Mouse (Mus musculus): ENCODE measurements around the gene Cog7. TPM values are rescaled to one million over a fixed set of nuclear protein-coding genes. Genes with fewer than 3 reads are reported as not detected.

The Cog7 gene
- polyA plus RNA-seq, 1 experiment from 2014 or later = 28.3 TPM

- Histone ChIP-seq H3K36me3 (ENCODE audit: control insufficient read depth, insufficient read depth, low read length) (no peaks in the 10 kb centered on the region), H3K9me3 (ENCODE audit: control insufficient read depth, low read length) (no peaks in the 10 kb centered on the region), H3K27me3 (ENCODE audit: control insufficient read depth, insufficient read depth, low read length) (no peaks in the 10 kb centered on the region), H3K4me3 (ENCODE audit: low read length) (no peak overlapping the region), H3K9ac (ENCODE audit: low read depth, low read length) (no peak overlapping the region), H3K4me1 (ENCODE audit: control insufficient read depth, insufficient read depth, low read length) (no peaks in the 10 kb centered on the region), H3K4me2 (replicated peaks; ENCODE audit: low read depth, low read length) (no peak overlapping the region), H3K27ac (ENCODE audit: low read depth, low read length) (no peak overlapping the region)
- WGBS = 78% methylated on average over 11 of the region's 11 CpGs
- no peak for ATAC-seq (ENCODE audit: low FRiP score, low TSS enrichment)
These were observed 124.2 kb downstream of the Cog7 start for GRCm38 (mm10) chr7:121857177-121857884.

- no peak overlapping the region for H3K4me2 ChIP-seq (replicated peaks; ENCODE audit: low read depth, low read length)
- WGBS = 82% methylated on average over 8 of the region's 9 CpGs
- H3K9me3 ChIP-seq (ENCODE audit: control insufficient read depth, low read length) = no peaks in the 10 kb centered on the region
- H3K27ac ChIP-seq (ENCODE audit: low read depth, low read length) = no peak overlapping the region
- H3K4me1 ChIP-seq (ENCODE audit: control insufficient read depth, insufficient read depth, low read length) = no peaks in the 10 kb centered on the region
- no peak overlapping the region for H3K9ac ChIP-seq (ENCODE audit: low read depth, low read length)
- no peak overlapping the region for H3K4me3 ChIP-seq (ENCODE audit: low read length)
- no peaks in the 10 kb centered on the region for H3K27me3 ChIP-seq (ENCODE audit: control insufficient read depth, insufficient read depth, low read length)
- no peaks in the 10 kb centered on the region for H3K36me3 ChIP-seq (ENCODE audit: control insufficient read depth, insufficient read depth, low read length)
- ATAC-seq (ENCODE audit: low FRiP score, low TSS enrichment) = peak; percentile 39; the same call in 1 of the 2 replicates
These were observed 132.9 kb downstream of the Cog7 start for GRCm38 (mm10) chr7:121848537-121849168.

- Histone ChIP-seq H3K9ac (ENCODE audit: low read depth, low read length) (no peak overlapping the region), H3K9me3 (ENCODE audit: control insufficient read depth, low read length) (no peaks in the 10 kb centered on the region), H3K4me1 (ENCODE audit: control insufficient read depth, insufficient read depth, low read length) (no peaks in the 10 kb centered on the region), H3K27me3 (ENCODE audit: control insufficient read depth, insufficient read depth, low read length) (no peaks in the 10 kb centered on the region), H3K27ac (ENCODE audit: low read depth, low read length) (no peak overlapping the region), H3K4me2 (replicated peaks; ENCODE audit: low read depth, low read length) (no peak overlapping the region), H3K36me3 (ENCODE audit: control insufficient read depth, insufficient read depth, low read length) (no peaks in the 10 kb centered on the region), H3K4me3 (ENCODE audit: low read length) (no peak overlapping the region)
- 79% methylated on average over 6 of the region's 6 CpGs for WGBS
- no peak for ATAC-seq (ENCODE audit: low FRiP score, low TSS enrichment)
These were observed 135.5 kb downstream of the Cog7 start for GRCm38 (mm10) chr7:121845964-121846363.

DNA sequence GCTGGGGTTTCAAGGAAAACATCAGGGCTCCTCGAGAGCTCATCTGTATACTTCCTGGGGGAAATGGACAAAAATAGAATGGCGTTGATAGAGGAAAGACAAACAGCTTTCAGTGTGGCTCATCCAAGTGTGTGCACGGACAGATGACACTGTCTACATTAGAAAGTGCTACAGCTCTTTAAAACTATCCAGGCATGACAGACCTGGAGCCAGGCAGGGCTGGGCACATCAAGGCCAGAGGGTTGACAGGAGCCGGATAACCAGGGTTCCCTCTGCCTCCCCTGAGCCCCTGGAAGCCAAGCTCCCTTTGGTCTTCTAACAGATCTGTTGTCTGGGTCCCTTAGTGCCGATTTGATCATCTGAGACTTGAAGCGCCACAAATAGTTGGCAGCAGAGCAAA, 139.3 kb downstream of the Cog7 start:
- Histone ChIP-seq H3K9ac (ENCODE audit: low read depth, low read length) (no peak overlapping the region), H3K4me2 (replicated peaks; ENCODE audit: low read depth, low read length) (no peak overlapping the region), H3K4me1 (ENCODE audit: control insufficient read depth, insufficient read depth, low read length) (no peaks in the 10 kb centered on the region), H3K36me3 (ENCODE audit: control insufficient read depth, insufficient read depth, low read length) (no peaks in the 10 kb centered on the region), H3K27me3 (ENCODE audit: control insufficient read depth, insufficient read depth, low read length) (no peaks in the 10 kb centered on the region), H3K9me3 (ENCODE audit: control insufficient read depth, low read length) (no peaks in the 10 kb centered on the region), H3K27ac (ENCODE audit: low read depth, low read length) (no peak overlapping the region), H3K4me3 (ENCODE audit: low read length) (no peak overlapping the region)
- 49% methylated on average over 6 of the region's 6 CpGs for WGBS
- ATAC-seq (ENCODE audit: low FRiP score, low TSS enrichment) = peak; percentile 64; the same call in 1 of the 2 replicates

GRCm38 (mm10) chr7:121840810-121841209, 140.7 kb downstream of the Cog7 start:
- no peak overlapping the region for H3K9ac ChIP-seq (ENCODE audit: low read depth, low read length)
- H3K4me1 ChIP-seq (ENCODE audit: control insufficient read depth, insufficient read depth, low read length) = no peaks in the 10 kb centered on the region
- no peak overlapping the region for H3K27ac ChIP-seq (ENCODE audit: low read depth, low read length)
- no peaks in the 10 kb centered on the region for H3K9me3 ChIP-seq (ENCODE audit: control insufficient read depth, low read length)
- no peaks in the 10 kb centered on the region for H3K36me3 ChIP-seq (ENCODE audit: control insufficient read depth, insufficient read depth, low read length)
- no peak for ATAC-seq (ENCODE audit: low FRiP score, low TSS enrichment)
- 91% methylated on average over 7 of the region's 7 CpGs for WGBS
- no peak overlapping the region for H3K4me3 ChIP-seq (ENCODE audit: low read length)
- H3K4me2 ChIP-seq (replicated peaks; ENCODE audit: low read depth, low read length) = no peak overlapping the region
- H3K27me3 ChIP-seq (ENCODE audit: control insufficient read depth, insufficient read depth, low read length) = no peaks in the 10 kb centered on the region

- Histone ChIP-seq H3K36me3 (ENCODE audit: control insufficient read depth, insufficient read depth, low read length) (no peaks in the 10 kb centered on the region), H3K9me3 (ENCODE audit: control insufficient read depth, low read length) (no peaks in the 10 kb centered on the region), H3K4me2 (replicated peaks; ENCODE audit: low read depth, low read length) (no peak overlapping the region), H3K27me3 (ENCODE audit: control insufficient read depth, insufficient read depth, low read length) (no peaks in the 10 kb centered on the region), H3K9ac (ENCODE audit: low read depth, low read length) (no peak overlapping the region), H3K27ac (ENCODE audit: low read depth, low read length) (no peak overlapping the region), H3K4me3 (ENCODE audit: low read length) (no peak overlapping the region), H3K4me1 (ENCODE audit: control insufficient read depth, insufficient read depth, low read length) (no peaks in the 10 kb centered on the region)
- ATAC-seq (ENCODE audit: low FRiP score, low TSS enrichment) = no peak
- WGBS = 83% methylated on average over 7 of the region's 7 CpGs
These were observed 144.7 kb downstream of the Cog7 start for GRCm38 (mm10) chr7:121836827-121837226.

GRCm38 (mm10) chr7:121835392-121835791, 146.1 kb downstream of the Cog7 start:
- Histone ChIP-seq H3K4me3 (ENCODE audit: low read length) (no peak overlapping the region), H3K9ac (ENCODE audit: low read depth, low read length) (no peak overlapping the region), H3K27ac (ENCODE audit: low read depth, low read length) (no peak overlapping the region), H3K36me3 (ENCODE audit: control insufficient read depth, insufficient read depth, low read length) (no peaks in the 10 kb centered on the region), H3K27me3 (ENCODE audit: control insufficient read depth, insufficient read depth, low read length) (no peaks in the 10 kb centered on the region), H3K4me2 (replicated peaks; ENCODE audit: low read depth, low read length) (no peak overlapping the region), H3K4me1 (ENCODE audit: control insufficient read depth, insufficient read depth, low read length) (no peaks in the 10 kb centered on the region), H3K9me3 (ENCODE audit: control insufficient read depth, low read length) (no peaks in the 10 kb centered on the region)
- 87% methylated on average over 7 of the region's 7 CpGs for WGBS
- ATAC-seq (ENCODE audit: low FRiP score, low TSS enrichment) = no peak

Other genes with a start within 250 kb of the Cog7 start
- 9.9 and 14.8 TPM in 2 replicates for gene Scnn1g, start 247.2 kb downstream of the Cog7 start, polyA plus RNA-seq (2014; fragmentation: Nextera tagmentation; extraction: Ambion mirVana)
- 20.5 and 24.9 TPM in 2 replicates for gene Scnn1b, start 116.7 kb downstream of the Cog7 start, polyA plus RNA-seq (2014; fragmentation: Nextera tagmentation; extraction: Ambion mirVana)
- gene Gga2, start 39.5 kb upstream of the Cog7 start, polyA plus RNA-seq (2014; fragmentation: Nextera tagmentation; extraction: Ambion mirVana) = 55.9 and 56.1 TPM in 2 replicates
- gene Ubfd1, start 85.5 kb upstream of the Cog7 start, polyA plus RNA-seq (2014; fragmentation: Nextera tagmentation; extraction: Ambion mirVana) = 60.0 and 101 TPM in 2 replicates
- 13.4 and 19.6 TPM in 2 replicates for gene Ears2, start 85.6 kb upstream of the Cog7 start, polyA plus RNA-seq (2014; fragmentation: Nextera tagmentation; extraction: Ambion mirVana)
- gene Ndufab1, start 120.2 kb upstream of the Cog7 start, polyA plus RNA-seq (2014; fragmentation: Nextera tagmentation; extraction: Ambion mirVana) = 713 and 832 TPM in 2 replicates
- gene Palb2, start 151.3 kb upstream of the Cog7 start, polyA plus RNA-seq (2014; fragmentation: Nextera tagmentation; extraction: Ambion mirVana) = 16.8 and 23.0 TPM in 2 replicates
- 107 and 113 TPM in 2 replicates for gene Dctn5, start 151.3 kb upstream of the Cog7 start, polyA plus RNA-seq (2014; fragmentation: Nextera tagmentation; extraction: Ambion mirVana)
- gene Plk1, start 177.7 kb upstream of the Cog7 start, polyA plus RNA-seq (2014; fragmentation: Nextera tagmentation; extraction: Ambion mirVana) = 114 and 133 TPM in 2 replicates
- gene Ern2, start 204.5 kb upstream of the Cog7 start, polyA plus RNA-seq (2014; fragmentation: Nextera tagmentation; extraction: Ambion mirVana) = not detected in 2 replicates
- 0.17 and 0.38 TPM in 2 replicates for gene Chp2, start 237.8 kb upstream of the Cog7 start, polyA plus RNA-seq (2014; fragmentation: Nextera tagmentation; extraction: Ambion mirVana)